ENCODE assay signal across 8 mouse cellular contexts in genomic region chr3:58485883-58486282, GRCm38 (mm10). TPM values are rescaled to one million over a fixed set of nuclear protein-coding genes. Genes with fewer than 3 reads are reported as not detected.
DNase-seq lines count a peak whose midpoint lies in the region; ATAC-seq and TF ChIP-seq lines count a peak whose summit lies in the region.
"Had no signal": no experiment of that assay in that cellular context is flagged by ENCODE, and none has a peak within 500 bp of the region (broad histone marks: within the 10 kb centered on the region; RNA-seq: fewer than 3 reads in every experiment).

No protein-coding gene starts in this region.

- peak; percentile 49; the same call in 1 of the 2 replicates for TF ChIP-seq CTCF in lung, adult 2 months (IDR thresholded peaks at IDR 0.05; ENCODE audit: insufficient read depth, low read length)
- TF ChIP-seq CTCF in G1E (IDR thresholded peaks at IDR 0.05; ENCODE audit: low read depth, low read length) = peak; percentile 70

- ATAC-seq in G1E (ENCODE audit: extremely low read depth, insufficient number of reproducible peaks, low FRiP score, poor library complexity, severe bottlenecking) = no peak
- ATAC-seq in forebrain, embryonic 12.5 days (ENCODE audit: low FRiP score) = no peak

- H3K4me3 ChIP-seq in lung, adult 2 months (replicated peaks; ENCODE audit: extremely low read depth, low read depth, low read length) = no peak overlapping the region
- H3K4me3 ChIP-seq in G1E (ENCODE audit: low read depth, low read length) = no peak overlapping the region
- no peak overlapping the region for H3K4me3 ChIP-seq in forebrain, embryonic 12.5 days (replicated peaks)

- H3K36me3 ChIP-seq in G1E (replicated peaks) = no peaks in the 10 kb centered on the region
- no peaks in the 10 kb centered on the region for H3K36me3 ChIP-seq in forebrain, embryonic 12.5 days (replicated peaks)

- no peak for TF ChIP-seq POLR2A in lung, adult 2 months (IDR thresholded peaks at IDR 0.05; ENCODE audit: borderline replicate concordance, extremely low read depth, low read depth, low read length)

- no peak for DNase-seq in lung, adult 2 months
- no peak for DNase-seq in lung, postnatal 14 days
- no peak for DNase-seq in G1E (ENCODE audit: low spot score)
- DNase-seq in embryo, embryonic 11 days = peak; percentile 4
- peak; percentile 28 for DNase-seq in thymus, postnatal 0 days (ENCODE audit: low spot score)
- no peak for DNase-seq in layer of hippocampus, postnatal 10 days (ENCODE audit: low spot score in 2 of 2)
- DNase-seq: right cerebral cortex, postnatal 25 days had no signal

- no peaks in the 10 kb centered on the region for H3K4me1 ChIP-seq in lung, adult 2 months (ENCODE audit: control insufficient read depth, insufficient read depth, low read length)
- H3K4me1 ChIP-seq in G1E (ENCODE audit: insufficient read depth, low read depth, low read length) = peaks cover 6% of the 10 kb centered on the region; the same call in 1 of the 2 replicates
- H3K4me1 ChIP-seq in forebrain, embryonic 12.5 days = no peaks in the 10 kb centered on the region

- H3K27ac ChIP-seq in forebrain, embryonic 12.5 days = no peak overlapping the region

- no peaks in the 10 kb centered on the region for H3K27me3 ChIP-seq in G1E (ENCODE audit: insufficient read depth, low read length)
- no peaks in the 10 kb centered on the region for H3K27me3 ChIP-seq in forebrain, embryonic 12.5 days

- no peak overlapping the region for H3K9ac ChIP-seq in forebrain, embryonic 12.5 days

- WGBS in lung, adult 2 months = 69% methylated on average over 7 of the region's 7 CpGs
- 66% methylated on average over 7 of the region's 7 CpGs for WGBS in forebrain, embryonic 12.5 days

- H3K4me2 ChIP-seq in forebrain, embryonic 12.5 days = no peak overlapping the region

- H3K9me3 ChIP-seq in G1E (replicated peaks) = peaks cover 4% of the 10 kb centered on the region; the same call in 1 of the 2 replicates
- H3K9me3 ChIP-seq in forebrain, embryonic 12.5 days = no peaks in the 10 kb centered on the region

RNA-seq across cellular contexts. Expression of gene Eif2a, which starts 39.7 kb away (rescaled TPM):
- polyA plus RNA-seq in lung, adult 2 months (2012; rRNA removed) = 3.8 and 9.9 TPM in 2 replicates
- total RNA-seq in G1E (2014; fragmentation: Nextera tagmentation) = 224 and 235 TPM in 2 replicates
- total RNA-seq in G1E (2017) = 89.4 and 95.3 TPM in 2 replicates
- polyA plus RNA-seq in G1E (2012) = 8.5 and 8.7 TPM in 2 replicates
- polyA plus RNA-seq in thymus, postnatal 0 days (2015; fragmentation: Nextera tagmentation; extraction: Ambion mirVana) = 46.6 and 46.7 TPM in 2 replicates
- 49.7 and 50.6 TPM in 2 replicates for polyA plus RNA-seq in forebrain, embryonic 12.5 days (2016; fragmentation: Nextera tagmentation; extraction: Ambion mirVana)
- 10 to 100 TPM; 40.1 to 43.9 TPM for total RNA-seq in layer of hippocampus, postnatal 10 days (2021)

RNA-seq across cellular contexts. Expression of gene Serp1, which starts 39.8 kb away (rescaled TPM):
- polyA plus RNA-seq in lung, adult 2 months (2012; rRNA removed) = 35.6 and 45.1 TPM in 2 replicates
- total RNA-seq in G1E (2014; fragmentation: Nextera tagmentation) = 102 and 130 TPM in 2 replicates
- total RNA-seq in G1E (2017) = 89.9 and 91.3 TPM in 2 replicates
- polyA plus RNA-seq in G1E (2012) = 60.5 and 72.2 TPM in 2 replicates
- 129 and 134 TPM in 2 replicates for polyA plus RNA-seq in thymus, postnatal 0 days (2015; fragmentation: Nextera tagmentation; extraction: Ambion mirVana)
- polyA plus RNA-seq in forebrain, embryonic 12.5 days (2016; fragmentation: Nextera tagmentation; extraction: Ambion mirVana) = 117 and 121 TPM in 2 replicates
- total RNA-seq in layer of hippocampus, postnatal 10 days (2021) = 10 to 100 TPM; 31.4 to 33.0 TPM

Comparison
In these comparisons a context has a peak if more than half of its experiments do, and no peak if none do; other contexts are left out.
1. DNase-seq: peak in embryo, embryonic 11 days (single experiment) and thymus, postnatal 0 days (single experiment); none in lung, adult 2 months (single experiment), lung, postnatal 14 days (single experiment), G1E (single experiment) and layer of hippocampus, postnatal 10 days (0 of 2).